22 mouse cellular contexts compared by ENCODE assay signal in genomic region chr1:138560733-138561132, GRCm38 (mm10). TPM values are rescaled to one million over a fixed set of nuclear protein-coding genes. Genes with fewer than 3 reads are reported as not detected.
A peak's percentile ranks its signal among the peaks of the same experiment; 100 is the strongest.
DNase-seq lines count a peak whose midpoint lies in the region; ATAC-seq and TF ChIP-seq lines count a peak whose summit lies in the region.
"Had no signal": no experiment of that assay in that cellular context is flagged by ENCODE, and none has a peak within 500 bp of the region (broad histone marks: within the 10 kb centered on the region; RNA-seq: fewer than 3 reads in every experiment).

No protein-coding gene starts in this region.

- 0 out of 2 replicates have a peak, but pooled peaks cover 3% of the 10 kb centered on the region for H3K4me1 ChIP-seq in heart, embryonic 11.5 days (ENCODE audit: control insufficient read depth, insufficient read depth, low read length)
- no peaks in the 10 kb centered on the region for H3K4me1 ChIP-seq in forebrain, postnatal 0 days (ENCODE audit: insufficient read depth)
- H3K4me1 ChIP-seq: limb, embryonic 15.5 days had no signal

- 92% methylated on average over 12 of the region's 12 CpGs for WGBS in heart, embryonic 11.5 days (ENCODE audit: insufficient replicate concordance)
- WGBS in forebrain, postnatal 0 days, result 93% methylated on average over 12 of the region's 12 CpGs

- no peaks in the 10 kb centered on the region for H3K36me3 ChIP-seq in heart, embryonic 11.5 days (ENCODE audit: control insufficient read depth, insufficient read depth, low read length)
- peaks cover 1% of the 10 kb centered on the region; the same call in 1 of the 2 replicates for H3K36me3 ChIP-seq in splenic B cell, adult 2 months (ENCODE audit: control insufficient read depth, insufficient read depth, low read length, poor library complexity, severe bottlenecking)
- no peaks in the 10 kb centered on the region for H3K36me3 ChIP-seq in forebrain, postnatal 0 days (ENCODE audit: insufficient read depth)
- H3K36me3 ChIP-seq: limb, embryonic 15.5 days; midbrain, embryonic 12.5 days had no signal

- no peak for TF ChIP-seq CTCF in forebrain, postnatal 0 days (IDR thresholded peaks at IDR 0.05; ENCODE audit: low read depth)

- ATAC-seq in heart, embryonic 11.5 days (replicated peaks; ENCODE audit: insufficient number of reproducible peaks, low FRiP score, low TSS enrichment), result no peak
- no peak for ATAC-seq in forebrain, postnatal 0 days
- ATAC-seq: forebrain, embryonic 14.5 days had no signal

- DNase-seq in heart, adult 11 months, result peak; percentile 91
- DNase-seq in right cerebral cortex, postnatal 10 days (ENCODE audit: low spot score in 2 of 2), result peak; percentile 40 to 50
- no peak for DNase-seq in right cerebral cortex, adult 18-20 months
- DNase-seq in induced T-regulatory cell, adult 2 months (ENCODE audit: low read depth), result peak; percentile 81
- peak; percentile 26 for DNase-seq in splenic B cell, adult 2 months (ENCODE audit: low read depth, low spot score)
- no peak for DNase-seq in adrenal gland, postnatal 4 days (ENCODE audit: low spot score in 2 of 2)
- no peak for DNase-seq in forebrain, postnatal 0 days
- DNase-seq: adrenal gland, postnatal 14 days; cerebellum, postnatal 10 days; gastrocnemius, postnatal 25 days; heart, postnatal 4 days; kidney, postnatal 10 days; lung, adult 18-20 months; lung, postnatal 36 days; right cerebral cortex, postnatal 4 days; thymus, postnatal 25 days had no signal

- no peak overlapping the region for H3K4me3 ChIP-seq in heart, embryonic 11.5 days (ENCODE audit: low read depth, low read length)
- H3K4me3 ChIP-seq in forebrain, postnatal 0 days (ENCODE audit: low read depth, low read length), result no peak overlapping the region
- H3K4me3 ChIP-seq: heart, embryonic 12.5 days; limb, embryonic 15.5 days; midbrain, embryonic 12.5 days had no signal

- no peaks in the 10 kb centered on the region for H3K27me3 ChIP-seq in heart, embryonic 11.5 days (ENCODE audit: control insufficient read depth, insufficient read depth, low read length)
- no peaks in the 10 kb centered on the region for H3K27me3 ChIP-seq in splenic B cell, adult 2 months (ENCODE audit: control insufficient read depth, insufficient read depth, low read length, poor library complexity, severe bottlenecking)
- no peaks in the 10 kb centered on the region for H3K27me3 ChIP-seq in forebrain, postnatal 0 days (ENCODE audit: insufficient read depth, low read length)
- H3K27me3 ChIP-seq: heart, embryonic 12.5 days; limb, embryonic 15.5 days; midbrain, embryonic 12.5 days had no signal

- no peak overlapping the region for H3K4me2 ChIP-seq in heart, embryonic 11.5 days
- H3K4me2 ChIP-seq in forebrain, postnatal 0 days (ENCODE audit: low read depth), result no peak overlapping the region
- H3K4me2 ChIP-seq: heart, embryonic 12.5 days; limb, embryonic 15.5 days; midbrain, embryonic 12.5 days had no signal

- H3K27ac ChIP-seq in heart, embryonic 11.5 days (ENCODE audit: low read depth, low read length), result no peak overlapping the region
- H3K27ac ChIP-seq in forebrain, postnatal 0 days (ENCODE audit: low read depth, low read length), result no peak overlapping the region
- H3K27ac ChIP-seq: limb, embryonic 15.5 days had no signal

- H3K9me3 ChIP-seq in heart, embryonic 11.5 days (replicated peaks; ENCODE audit: control insufficient read depth, low read length), result no peaks in the 10 kb centered on the region
- H3K9me3 ChIP-seq in forebrain, postnatal 0 days (ENCODE audit: low read length), result no peaks in the 10 kb centered on the region
- H3K9me3 ChIP-seq: G1E; heart, embryonic 12.5 days; limb, embryonic 15.5 days; midbrain, embryonic 12.5 days had no signal

- no peak overlapping the region for H3K9ac ChIP-seq in heart, embryonic 11.5 days (ENCODE audit: low read depth, low read length)
- no peak overlapping the region for H3K9ac ChIP-seq in forebrain, postnatal 0 days
- H3K9ac ChIP-seq: heart, embryonic 12.5 days; limb, embryonic 15.5 days; midbrain, embryonic 12.5 days had no signal

RNA-seq across cellular contexts. Expression of gene Nek7, which starts 59.2 kb away (rescaled TPM):
- polyA plus RNA-seq in heart, embryonic 11.5 days (2014; fragmentation: Nextera tagmentation; extraction: Ambion mirVana), result 47.1 TPM in 2 replicates
- total RNA-seq in adrenal gland, postnatal 4 days (2021), result 10 to 100 TPM; 51.1 to 51.8 TPM
- total RNA-seq in forebrain, postnatal 0 days (2014; rRNA removed), result 10.9 and 15.4 TPM in 2 replicates
- polyA plus RNA-seq in forebrain, postnatal 0 days (2015; fragmentation: Nextera tagmentation; extraction: Ambion mirVana), result 9.9 and 15.3 TPM in 2 replicates

Comparison
In these comparisons a context has a peak if more than half of its experiments do, and no peak if none do; other contexts are left out.
1. DNase-seq: peak in heart, adult 11 months (single experiment), right cerebral cortex, postnatal 10 days (2 of 2), induced T-regulatory cell, adult 2 months (single experiment) and splenic B cell, adult 2 months (single experiment); none in right cerebral cortex, adult 18-20 months (single experiment), adrenal gland, postnatal 4 days (0 of 2) and forebrain, postnatal 0 days (single experiment).